ENCODE assay signal across 8 mouse cellular contexts in genomic region chr7:67462591-67462990, GRCm38 (mm10).
A peak's percentile ranks its signal among the peaks of the same experiment; 100 is the strongest.
DNase-seq lines count a peak whose midpoint lies in the region; ATAC-seq and TF ChIP-seq lines count a peak whose summit lies in the region.
"Had no signal": no experiment of that assay in that cellular context is flagged by ENCODE, and none has a peak within 500 bp of the region (broad histone marks: within the 10 kb centered on the region; RNA-seq: fewer than 3 reads in every experiment).

No protein-coding gene starts in this region.

- H3K9me3 ChIP-seq in heart, embryonic 13.5 days, result no peaks in the 10 kb centered on the region
- H3K9me3 ChIP-seq in hindbrain, postnatal 0 days (ENCODE audit: low read length), result no peaks in the 10 kb centered on the region
- H3K9me3 ChIP-seq: limb, embryonic 12.5 days had no signal

- no peak for TF ChIP-seq POLR2A in myocyte (IDR thresholded peaks at IDR 0.05; ENCODE audit: insufficient read length, low read depth)

- no peaks in the 10 kb centered on the region for H3K79me2 ChIP-seq in myocyte (ENCODE audit: control insufficient read depth, insufficient read depth)

- H3K9ac ChIP-seq in heart, embryonic 13.5 days, result peak overlapping the region; percentile 67
- H3K9ac ChIP-seq in hindbrain, postnatal 0 days (replicated peaks; ENCODE audit: low read length), result no peak overlapping the region
- H3K9ac ChIP-seq: limb, embryonic 12.5 days had no signal

- H3K27ac ChIP-seq in layer of hippocampus, adult 2 months, result peak overlapping the region; percentile 67
- peak overlapping the region; percentile 82 for H3K27ac ChIP-seq in heart, embryonic 13.5 days (replicated peaks)
- peak overlapping the region; percentile 45 for H3K27ac ChIP-seq in hindbrain, postnatal 0 days
- H3K27ac ChIP-seq: limb, embryonic 12.5 days had no signal

- H3K4me1 ChIP-seq in heart, embryonic 13.5 days, result peaks cover 60% of the 10 kb centered on the region
- peaks cover 4% of the 10 kb centered on the region; the same call in 1 of the 2 replicates for H3K4me1 ChIP-seq in hindbrain, postnatal 0 days (ENCODE audit: insufficient read depth, low read length)

- ATAC-seq in heart, embryonic 13.5 days (ENCODE audit: extremely low read depth, insufficient number of reproducible peaks, low FRiP score, low TSS enrichment), result no peak
- ATAC-seq in hindbrain, postnatal 0 days, result 0 out of 2 replicates have a peak, but pooled peaks have one; percentile 15

- H3K4me3 ChIP-seq in layer of hippocampus, adult 2 months, result no peak overlapping the region
- no peak overlapping the region for H3K4me3 ChIP-seq in heart, embryonic 13.5 days
- H3K4me3 ChIP-seq in hindbrain, postnatal 0 days (ENCODE audit: low read length), result no peak overlapping the region
- no peak overlapping the region for H3K4me3 ChIP-seq in myocyte
- H3K4me3 ChIP-seq: limb, embryonic 12.5 days had no signal

- no peaks in the 10 kb centered on the region for H3K27me3 ChIP-seq in heart, embryonic 13.5 days (replicated peaks)
- no peaks in the 10 kb centered on the region for H3K27me3 ChIP-seq in hindbrain, postnatal 0 days (ENCODE audit: insufficient read depth, low read length)
- H3K27me3 ChIP-seq in myocyte (ENCODE audit: control insufficient read depth, insufficient read depth, insufficient read length), result no peaks in the 10 kb centered on the region

- WGBS in heart, embryonic 13.5 days, result 16% methylated on average over 9 of the region's 9 CpGs
- WGBS in hindbrain, postnatal 0 days, result 30% methylated on average over 9 of the region's 9 CpGs

- H3ac ChIP-seq in myocyte (ENCODE audit: control insufficient read depth, insufficient read length), result no peak overlapping the region

- no peak for TF ChIP-seq CTCF in layer of hippocampus, adult 2 months (conservative IDR thresholded peaks at IDR 0.05)
- TF ChIP-seq CTCF in hindbrain, postnatal 0 days (IDR thresholded peaks at IDR 0.05; ENCODE audit: low read depth), result no peak

- H3K4me2 ChIP-seq in heart, embryonic 13.5 days, result peak overlapping the region; percentile 28; the same call in 1 of the 2 replicates
- H3K4me2 ChIP-seq in hindbrain, postnatal 0 days (ENCODE audit: low read depth, low read length), result no peak overlapping the region
- peak overlapping the region; percentile 48 for H3K4me2 ChIP-seq in myocyte (ENCODE audit: low read depth)
- H3K4me2 ChIP-seq: limb, embryonic 12.5 days had no signal

- no peaks in the 10 kb centered on the region for H3K36me3 ChIP-seq in heart, embryonic 13.5 days
- no peaks in the 10 kb centered on the region for H3K36me3 ChIP-seq in hindbrain, postnatal 0 days (ENCODE audit: insufficient read depth, low read length)
- no peaks in the 10 kb centered on the region for H3K36me3 ChIP-seq in myocyte (ENCODE audit: control insufficient read depth, insufficient read depth)
- H3K36me3 ChIP-seq: limb, embryonic 12.5 days had no signal

- no peak for DNase-seq in layer of hippocampus, adult 2 months (ENCODE audit: low spot score in 2 of 2)
- no peak for DNase-seq in layer of hippocampus, postnatal 36 days
- no peak for DNase-seq in hindbrain, postnatal 0 days (ENCODE audit: low spot score)
- DNase-seq in spleen, adult 12 weeks (ENCODE audit: low spot score), result no peak
- no peak for DNase-seq in urinary bladder, adult 2 months (ENCODE audit: low spot score)

TF ChIP-seq in myocyte, 11 proteins besides CTCF, POLR2A, EP300 and RAD21:
- no peak for TF ChIP-seq POLR2AphosphoS2 (IDR thresholded peaks at IDR 0.05; ENCODE audit: insufficient read length, low read depth)
- TF ChIP-seq TCF12 (IDR thresholded peaks at IDR 0.05; ENCODE audit: insufficient read depth, poor library complexity, severe bottlenecking), result no peak
- TF ChIP-seq USF1 (IDR thresholded peaks at IDR 0.05; ENCODE audit: low read depth), result no peak
- TF ChIP-seq CEBPB (IDR thresholded peaks at IDR 0.05; ENCODE audit: insufficient read depth, poor library complexity, severe bottlenecking), result no peak
- no peak for TF ChIP-seq E2F4 (IDR thresholded peaks at IDR 0.05; ENCODE audit: insufficient read depth)
- no peak for TF ChIP-seq SRF (IDR thresholded peaks at IDR 0.05; ENCODE audit: control insufficient read depth, insufficient read length, low read depth)
- TF ChIP-seq MYOD1 (IDR thresholded peaks at IDR 0.05; ENCODE audit: control insufficient read depth in 1 of 3, insufficient read length in 2 of 3, low read depth in 2 of 3), result no peak
- no peak for TF ChIP-seq MAX (IDR thresholded peaks at IDR 0.05; ENCODE audit: low read depth)
- no peak for TF ChIP-seq MYOG (IDR thresholded peaks at IDR 0.05; ENCODE audit: control insufficient read depth in 1 of 3, insufficient read depth in 1 of 3, insufficient read length in 2 of 3, low read depth in 2 of 3)
- TF ChIP-seq REST (IDR thresholded peaks at IDR 0.05; ENCODE audit: insufficient read depth, insufficient read length), result no peak
